Mouse (Mus musculus): ENCODE measurements around the gene Sval3. TPM values are rescaled to one million over a fixed set of nuclear protein-coding genes. Genes with fewer than 3 reads are reported as not detected.

Sval3 gene
- polyA plus RNA-seq (2012), result not detected in 2 replicates

DNA sequence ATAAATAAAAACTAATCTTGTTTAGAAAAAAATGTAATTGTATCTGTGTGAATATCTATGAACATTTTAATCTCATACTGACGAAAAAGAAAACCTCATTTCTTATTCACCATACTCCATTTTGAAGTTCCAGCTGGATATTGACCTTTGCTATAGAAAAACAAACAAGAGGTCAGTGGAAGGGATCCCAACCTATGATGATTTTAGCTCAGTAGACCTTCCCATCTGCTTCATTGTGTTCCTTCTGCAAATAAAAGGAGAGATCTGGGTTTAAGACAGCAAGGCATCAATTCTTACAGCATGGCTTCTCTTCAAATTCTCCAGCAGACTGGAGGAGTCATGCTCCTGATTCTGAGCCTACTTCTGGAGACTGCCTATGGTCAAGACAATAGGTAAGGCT, at the start of gene Sval3:
Sval3 (plus strand) TSS at position 301 of the 400 bp plus-strand sequence.
- Histone ChIP-seq H3K36me3 (ENCODE audit: control insufficient read depth) (no peaks in the 10 kb centered on the region), H3K9me3 (ENCODE audit: control insufficient read depth, low read length) (no peaks in the 10 kb centered on the region), H3K4me3 (replicated peaks) (no peak within 1 kb of the TSS), H3K4me1 (ENCODE audit: control insufficient read depth) (no peaks in the 10 kb centered on the region), H3K27me3 (ENCODE audit: control insufficient read depth) (no peaks in the 10 kb centered on the region)
- TF ChIP-seq GATA1 (IDR thresholded peaks at IDR 0.05; ENCODE audit: low read length) (no peak), TAL1 (IDR thresholded peaks at IDR 0.05; ENCODE audit: low read length) (no peak)

DNA sequence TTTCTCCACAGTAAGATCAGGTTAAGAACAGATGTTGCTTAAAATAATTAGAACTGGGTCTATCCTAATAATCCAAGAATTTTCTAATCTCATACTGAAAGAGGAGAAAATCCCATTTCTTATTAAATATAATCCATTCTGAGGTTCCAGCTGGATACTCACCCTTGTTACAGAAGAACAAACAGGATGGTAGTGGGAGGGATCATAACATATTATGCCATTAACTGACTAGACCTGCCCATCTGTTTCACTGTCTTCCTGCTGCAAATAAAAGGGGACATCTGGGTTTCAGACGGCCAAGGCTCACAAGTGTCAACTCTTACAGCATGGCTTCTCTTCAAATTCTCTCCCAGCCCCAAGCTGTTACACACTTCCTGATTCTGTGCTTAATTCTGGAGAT, 16.6 kb upstream of the Sval3 start, which contains the start of gene Sval1:
Sval1 (plus strand) TSS at position 301 of the 400 bp plus-strand sequence.
- no peak for TF ChIP-seq TAL1 (IDR thresholded peaks at IDR 0.05; ENCODE audit: low read length)
- no peak for TF ChIP-seq GATA1 (IDR thresholded peaks at IDR 0.05; ENCODE audit: low read length)
- H3K4me3 ChIP-seq (replicated peaks), result no peak within 1 kb of the TSS
- no peaks in the 10 kb centered on the region for H3K9me3 ChIP-seq (ENCODE audit: control insufficient read depth, low read length)
- H3K27me3 ChIP-seq (ENCODE audit: control insufficient read depth), result no peaks in the 10 kb centered on the region
- no peaks in the 10 kb centered on the region for H3K4me1 ChIP-seq (ENCODE audit: control insufficient read depth)
- H3K36me3 ChIP-seq (ENCODE audit: control insufficient read depth), result no peaks in the 10 kb centered on the region

Other genes starting within 250 kb of the Sval3 start
- 0.01 TPM in 1 of 2 replicates, not detected in the other for gene Olfr459, start 193.0 kb upstream of the Sval3 start, polyA plus RNA-seq (2012)
- not detected in 2 replicates for gene Pip, start 120.6 kb upstream of the Sval3 start, polyA plus RNA-seq (2012)
- not detected in 2 replicates for gene Sval2, start 115.2 kb upstream of the Sval3 start, polyA plus RNA-seq (2012)
- not detected in 2 replicates for gene Sval1, start 16.5 kb upstream of the Sval3 start, polyA plus RNA-seq (2012)
- gene Sva, start 70.3 kb downstream of the Sval3 start, polyA plus RNA-seq (2012), result not detected in 2 replicates
- not detected in 2 replicates for gene Tas2r139, start 172.8 kb downstream of the Sval3 start, polyA plus RNA-seq (2012)
- not detected in 2 replicates for gene Tas2r144, start 247.2 kb downstream of the Sval3 start, polyA plus RNA-seq (2012)